Mouse (Mus musculus): ENCODE measurements around the gene Grin3b. TPM values are rescaled to one million over a fixed set of nuclear protein-coding genes. Genes with fewer than 3 reads are reported as not detected.

Grin3b gene
- total RNA-seq (2021) = under 1 TPM in 1 of 2 experiments, not detected in 1; 0.15 TPM
- long read RNA-seq, experiment 1, partial matches to known transcripts = 1 of 1 reads
- long read RNA-seq, experiment 1, other reads (novel, unspliced or antisense) = 0 of 1 reads
- long read RNA-seq, experiment 2 = 0 reads

DNA sequence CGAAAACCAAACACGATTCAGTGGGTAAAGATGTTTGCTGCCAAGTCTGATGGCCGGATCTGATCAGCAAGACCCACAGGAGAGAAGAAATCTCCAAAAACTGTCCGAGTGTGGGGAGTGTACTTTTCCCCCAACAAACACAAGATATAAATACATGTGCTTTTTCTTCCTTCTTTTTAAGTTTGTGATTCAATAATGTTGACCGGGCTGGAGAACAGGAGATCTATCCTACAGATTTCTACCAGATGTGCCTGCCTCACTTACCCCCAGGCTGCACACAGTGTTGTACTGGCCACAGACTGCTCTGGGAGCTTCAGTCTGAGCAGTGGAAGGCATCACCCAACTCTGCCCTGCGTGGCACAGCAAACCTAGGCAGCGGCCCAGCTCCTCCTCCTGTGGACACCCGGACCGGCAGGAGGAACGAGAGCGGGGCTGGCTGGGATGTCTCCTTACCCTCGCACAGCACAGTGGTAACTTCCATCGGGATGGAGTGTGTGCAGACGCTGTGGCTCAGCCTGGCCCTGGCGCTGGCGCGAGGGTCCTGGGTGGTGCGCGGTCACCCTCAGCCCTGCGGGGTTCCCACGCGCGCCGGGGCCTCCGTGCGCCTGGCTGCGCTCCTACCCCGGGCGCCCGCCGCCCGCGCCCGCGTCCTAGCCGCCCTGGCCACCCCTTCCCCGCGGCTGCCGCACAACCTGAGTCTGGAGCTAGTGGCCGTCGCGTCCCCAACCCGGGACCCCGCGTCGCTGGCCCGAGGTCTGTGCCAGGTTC is at the start of gene Grin3b:
Gene Grin3b, plus strand, starts transcription at position 301 of the 768 bp plus-strand sequence.
- peak within 1 kb of the TSS; percentile 24; the same call in 1 of the 2 replicates for H3K4me3 ChIP-seq
- no peak within 1 kb of the TSS for H3K27ac ChIP-seq
- DNase-seq (ENCODE audit: low spot score in 2 of 2) = no peak
- TF ChIP-seq CTCF (conservative IDR thresholded peaks at IDR 0.05) = no peak

- H3K4me3 ChIP-seq = peak within 1 kb of the TSS; percentile 42
- no peak for TF ChIP-seq CTCF (conservative IDR thresholded peaks at IDR 0.05)
- no peak for DNase-seq (ENCODE audit: low spot score in 2 of 2)
- no peak within 1 kb of the TSS for H3K27ac ChIP-seq
Observed at GRCm38 (mm10) chr10:79920958-79921535, 49.5 kb upstream of the Grin3b start, which contains the start of gene R3hdm4. TSS of gene R3hdm4 (minus strand) at chr10:79921208.

DNA sequence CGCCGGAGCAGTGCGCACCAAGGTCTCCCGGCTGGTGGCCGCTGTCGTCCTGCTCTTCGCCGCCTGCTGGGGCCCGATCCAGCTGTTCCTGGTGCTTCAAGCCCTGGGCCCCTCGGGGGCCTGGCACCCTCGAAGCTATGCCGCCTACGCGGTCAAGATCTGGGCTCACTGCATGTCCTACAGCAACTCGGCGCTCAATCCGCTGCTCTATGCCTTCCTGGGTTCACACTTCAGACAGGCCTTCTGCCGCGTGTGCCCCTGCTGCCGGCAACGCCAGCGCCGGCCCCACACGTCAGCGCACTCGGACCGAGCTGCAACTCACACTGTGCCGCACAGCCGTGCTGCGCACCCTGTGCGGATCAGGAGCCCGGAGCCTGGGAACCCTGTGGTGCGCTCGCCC is 48.9 kb upstream of the Grin3b start:
- TF ChIP-seq CTCF (conservative IDR thresholded peaks at IDR 0.05) = no peak
- Histone ChIP-seq H3K4me3 (peak overlapping the region; percentile 32), H3K27ac (no peak overlapping the region)
- no peak for DNase-seq (ENCODE audit: low spot score in 2 of 2)

DNA sequence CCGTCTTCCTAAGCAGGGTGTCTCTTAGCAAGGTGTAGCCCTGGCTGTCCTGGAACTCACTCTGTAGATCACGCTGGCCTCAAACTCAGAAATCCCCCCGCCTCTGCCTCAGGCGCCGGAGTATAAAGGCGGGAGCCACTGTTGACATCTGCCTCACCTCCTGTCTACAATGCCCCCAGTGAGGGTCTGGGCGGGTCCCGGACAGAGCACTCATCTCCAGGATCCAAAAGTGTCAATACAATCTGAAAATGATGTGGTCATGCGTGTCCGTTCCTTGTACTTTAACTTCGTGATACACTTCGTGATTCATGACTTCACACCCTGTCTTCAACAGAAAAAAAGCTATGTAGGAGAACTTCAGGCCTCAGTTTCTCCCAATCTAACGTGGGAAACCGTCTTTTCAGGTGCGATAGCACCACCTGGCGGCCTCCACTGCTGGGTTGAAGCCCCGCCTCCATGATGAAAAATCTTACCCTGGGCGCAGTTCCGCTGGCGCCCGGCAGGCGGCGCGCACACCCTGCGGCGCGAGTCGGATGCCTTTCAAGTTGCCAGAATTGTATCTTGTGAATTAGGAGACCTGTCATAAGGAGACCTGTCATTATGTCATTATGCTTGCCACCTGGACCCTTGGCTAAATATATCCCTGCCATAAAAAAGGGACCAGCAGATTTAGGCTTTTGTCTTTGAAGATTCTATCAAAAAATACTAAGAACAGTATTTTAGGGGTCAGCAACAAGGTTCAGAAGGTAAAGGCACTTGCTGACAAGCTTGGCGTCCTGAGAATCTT is 45.3 kb upstream of the Grin3b start:
- no peak overlapping the region for H3K4me3 ChIP-seq
- H3K27ac ChIP-seq = peak overlapping the region; percentile 96; the same call in 1 of the 2 replicates
- peak; percentile 100 for TF ChIP-seq CTCF (conservative IDR thresholded peaks at IDR 0.05)
- peak; percentile 92 to 98 for DNase-seq (ENCODE audit: low spot score in 2 of 2)

DNA sequence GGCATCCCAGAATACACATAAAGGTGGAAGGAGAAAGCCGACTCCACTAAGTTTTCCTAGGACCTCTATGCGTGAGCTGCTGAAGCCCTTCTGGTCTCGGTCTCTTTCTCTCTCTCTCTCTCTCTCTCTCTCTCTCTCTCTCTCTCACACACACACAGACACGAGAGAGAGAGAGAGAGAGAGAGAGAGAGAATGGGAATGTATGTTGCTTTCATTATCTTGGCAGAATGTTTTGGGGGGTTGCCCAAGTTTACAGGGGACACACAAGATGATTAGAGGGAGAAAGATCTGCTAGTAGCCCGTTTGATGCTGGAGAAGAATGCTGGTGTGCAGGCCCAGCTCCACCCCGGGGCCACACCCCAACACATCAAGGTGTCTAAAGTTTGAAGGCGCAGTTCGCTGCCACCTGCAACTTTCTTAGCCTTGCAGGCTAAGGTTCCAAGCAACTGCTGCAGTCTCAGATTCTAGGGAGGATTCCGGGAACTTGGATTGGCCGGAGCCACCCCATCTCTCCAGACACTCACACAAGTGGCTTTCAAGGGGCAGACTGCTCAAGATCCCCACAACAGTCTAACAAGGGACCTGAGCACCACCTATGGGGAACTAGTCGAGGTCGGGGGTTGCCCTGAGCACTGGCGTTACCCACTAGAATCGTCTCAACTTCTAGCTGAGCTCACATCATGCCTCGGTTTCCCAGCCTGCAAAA is 44.6 kb upstream of the Grin3b start:
- TF ChIP-seq CTCF (conservative IDR thresholded peaks at IDR 0.05) = no peak
- Histone ChIP-seq H3K27ac (peak overlapping the region; percentile 96), H3K4me3 (peak overlapping the region; percentile 90)
- no peak for DNase-seq (ENCODE audit: low spot score in 2 of 2)

GRCm38 (mm10) chr10:79926491-79927323 is 43.8 kb upstream of the Grin3b start, which contains the start of gene Arid3a:
TSS of gene Arid3a (plus strand) at chr10:79927043.
- peak within 1 kb of the TSS; percentile 90 for H3K4me3 ChIP-seq
- no peak for TF ChIP-seq CTCF (conservative IDR thresholded peaks at IDR 0.05)
- peak; percentile 79 to 87 for DNase-seq (ENCODE audit: low spot score in 2 of 2)
- H3K27ac ChIP-seq = peak within 1 kb of the TSS; percentile 96

- peak; percentile 52 for TF ChIP-seq CTCF (conservative IDR thresholded peaks at IDR 0.05)
- Histone ChIP-seq H3K4me3 (peak overlapping the region; percentile 90), H3K27ac (peak overlapping the region; percentile 96)
- peak in 1 of 2 experiments; percentile 53 for DNase-seq (ENCODE audit: low spot score in 2 of 2)
Observed at GRCm38 (mm10) chr10:79927324-79928029, 43.0 kb upstream of the Grin3b start.

DNA sequence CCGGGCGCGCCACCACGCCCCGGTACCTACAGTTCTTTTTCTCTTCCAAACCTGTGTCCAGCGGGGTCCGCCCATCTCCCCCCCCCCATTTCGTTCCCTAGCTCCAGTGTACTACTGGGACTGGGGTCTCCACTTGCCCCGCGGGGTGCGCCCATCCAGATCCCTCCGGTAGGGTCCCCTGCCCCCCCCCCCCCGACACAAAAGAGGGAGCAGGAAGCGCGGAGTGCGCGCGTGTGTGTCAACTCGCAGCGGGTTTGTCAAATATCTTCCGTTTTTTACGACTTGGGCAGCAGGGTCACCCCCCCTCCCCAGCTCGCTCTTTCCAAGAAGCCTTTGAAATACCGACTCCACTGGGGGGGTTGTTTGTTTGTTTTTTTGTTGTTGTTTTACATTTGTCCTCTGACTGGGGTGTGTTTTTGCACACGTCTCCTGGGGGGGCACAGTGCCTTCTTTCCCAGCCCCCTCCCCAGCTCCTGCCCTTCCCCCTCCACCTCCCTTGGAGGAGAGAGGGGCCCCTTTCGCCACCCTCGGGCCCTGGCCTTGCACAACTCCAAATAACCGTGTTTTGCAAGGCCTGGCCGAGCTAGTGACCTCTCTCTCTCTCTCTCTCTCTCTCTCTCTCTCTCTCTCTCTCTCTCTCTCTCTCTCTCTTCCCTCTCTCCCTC is 42.4 kb upstream of the Grin3b start:
- DNase-seq (ENCODE audit: low spot score in 2 of 2) = no peak
- Histone ChIP-seq H3K4me3 (peak overlapping the region; percentile 90), H3K27ac (peak overlapping the region; percentile 96)
- no peak for TF ChIP-seq CTCF (conservative IDR thresholded peaks at IDR 0.05)

- Histone ChIP-seq H3K4me3 (no peak overlapping the region), H3K27ac (no peak overlapping the region)
- no peak for TF ChIP-seq CTCF (conservative IDR thresholded peaks at IDR 0.05)
- DNase-seq (ENCODE audit: low spot score in 2 of 2) = no peak
Observed at GRCm38 (mm10) chr10:79928907-79929701, 41.4 kb upstream of the Grin3b start.
